Mouse (Mus musculus): ENCODE measurements around the gene Tmem220.

Gene Tmem220

GRCm38 (mm10) chr11:67062726-67063125 is 37.8 kb downstream of the Tmem220 start:
- DNase-seq = no peak

- no peak for DNase-seq
Observed at GRCm38 (mm10) chr11:67067741-67068140, 42.8 kb downstream of the Tmem220 start.

- DNase-seq = no peak
Observed at GRCm38 (mm10) chr11:67072615-67073130, 47.7 kb downstream of the Tmem220 start.

GRCm38 (mm10) chr11:67075036-67075435 is 50.1 kb downstream of the Tmem220 start:
- no peak for DNase-seq

- no peak for DNase-seq
Observed at GRCm38 (mm10) chr11:67076781-67077180, 51.8 kb downstream of the Tmem220 start.

GRCm38 (mm10) chr11:67077435-67077834 is 52.5 kb downstream of the Tmem220 start:
- DNase-seq = no peak

GRCm38 (mm10) chr11:67078000-67078399 is 53.0 kb downstream of the Tmem220 start, which contains the start of gene Myh3:
TSS of gene Myh3 (plus strand) at chr11:67078300.
- no peak for DNase-seq

GRCm38 (mm10) chr11:67078888-67079287 is 53.9 kb downstream of the Tmem220 start:
- no peak for DNase-seq

- no peak for DNase-seq
Observed at GRCm38 (mm10) chr11:67079740-67080139, 54.8 kb downstream of the Tmem220 start.

- peak; percentile 72 for DNase-seq
Observed at GRCm38 (mm10) chr11:67080168-67080567, 55.2 kb downstream of the Tmem220 start.

- peak; percentile 76 for DNase-seq
Observed at GRCm38 (mm10) chr11:67081125-67081649, 56.2 kb downstream of the Tmem220 start.

- no peak for DNase-seq
Observed at GRCm38 (mm10) chr11:67082188-67082587, 57.2 kb downstream of the Tmem220 start.

GRCm38 (mm10) chr11:67082793-67083192 is 57.8 kb downstream of the Tmem220 start:
- no peak for DNase-seq

GRCm38 (mm10) chr11:67083239-67083638 is 58.3 kb downstream of the Tmem220 start:
- no peak for DNase-seq

- DNase-seq = no peak
Observed at GRCm38 (mm10) chr11:67083712-67084340, 58.9 kb downstream of the Tmem220 start.

All from kidney, postnatal 10 days (tissue).